Mouse (Mus musculus) hindbrain, embryonic 10.5 days (tissue): ENCODE results near the gene Glt6d1. TPM values are rescaled to one million over a fixed set of nuclear protein-coding genes. Genes with fewer than 3 reads are reported as not detected.

Source experiments
- DNase-seq: peaks from one replicate; pipeline ENCODE4 v3.0.0-alpha.2; 2017; ENCODE audit warnings: low spot score
- H3K27ac ChIP-seq: fragments of 300-500 bp; sonication (generic); 2 replicates; pipeline ENCODE4 v1.5.1; 2016; ENCODE audit warnings: mild to moderate bottlenecking, moderate library complexity
- H3K27me3 ChIP-seq: fragments of 300-500 bp; sonication (generic); 2 replicates; pipeline ENCODE4 v1.6.1; 2016; ENCODE audit warnings: mild to moderate bottlenecking; ENCODE audit not compliant: poor library complexity, insufficient read depth, severe bottlenecking
- H3K36me3 ChIP-seq: fragments of 300-500 bp; sonication (generic); 2 replicates; pipeline ENCODE4 v1.6.1; 2016; ENCODE audit warnings: mild to moderate bottlenecking, moderate library complexity
- H3K4me1 ChIP-seq: fragments of 300-500 bp; sonication (generic); replicated peaks from 2 replicates; pipeline ENCODE4 v1.6.1; 2016; ENCODE audit warnings: mild to moderate bottlenecking
- H3K4me3 ChIP-seq: fragments of 300-500 bp; sonication (generic); 2 replicates; pipeline ENCODE4 v1.5.1; 2016; ENCODE audit warnings: mild to moderate bottlenecking, moderate library complexity
- H3K9me3 ChIP-seq: fragments of 300-500 bp; sonication (generic); 2 replicates; pipeline ENCODE4 v1.6.1; 2016; ENCODE audit warnings: mild to moderate bottlenecking, moderate library complexity
- WGBS: fragments of 180-500 bp; shearing (Covaris S2); methylation state at CpG from one replicate; pipeline ENCODE4 v1.1.7; 2016; 5-methylcytosine and 5-hydroxymethylcytosine counted together
- polyA plus RNA-seq: library from polyadenylated mRNA; unstranded; fragments of >200 nt; fragmentation: Nextera tagmentation; extraction: Ambion mirVana; gene quantifications from 2 replicates; pipeline ENCODE4 v1.2.1, GENCODE M21; 2016

Glt6d1 gene
- polyA plus RNA-seq, 1 experiment from 2014 or later: not detected

GRCm38 (mm10) chr2:25781957-25782356 lies 33.7 kb downstream of the Glt6d1 start, which contains the start of gene Gm13539:
Gene Gm13539, plus strand, starts transcription at chr2:25782257.
- DNase-seq: no peak
- WGBS: 82% methylated on average over 3 of the region's 3 CpGs
- H3K36me3 ChIP-seq: no peaks in the 10 kb centered on the region

GRCm38 (mm10) chr2:25780921-25781320 lies 34.7 kb downstream of the Glt6d1 start:
- H3K27me3 ChIP-seq: no peaks in the 10 kb centered on the region
- H3K27ac ChIP-seq: no peak overlapping the region
- no peaks in the 10 kb centered on the region for H3K9me3 ChIP-seq
- WGBS: 74% methylated on average over 4 of the region's 4 CpGs
- no peaks in the 10 kb centered on the region for H3K36me3 ChIP-seq
- no peak for DNase-seq
- H3K4me1 ChIP-seq: peaks cover 12% of the 10 kb centered on the region
- no peak overlapping the region for H3K4me3 ChIP-seq

More at GRCm38 (mm10) chr2:25781957-25782356, 33.7 kb downstream of the Glt6d1 start, which contains the start of gene Gm13539:
- Histone ChIP-seq H3K4me3 (no peak within 1 kb of the TSS), H3K4me1 (peaks cover 19% of the 10 kb centered on the region), H3K27me3 (no peaks in the 10 kb centered on the region), H3K27ac (no peak within 1 kb of the TSS), H3K9me3 (no peaks in the 10 kb centered on the region)

GRCm38 (mm10) chr2:25779076-25779475 lies 36.6 kb downstream of the Glt6d1 start:
- Histone ChIP-seq H3K36me3 (no peaks in the 10 kb centered on the region), H3K27me3 (no peaks in the 10 kb centered on the region), H3K4me3 (no peak overlapping the region), H3K4me1 (0 out of 2 replicates have a peak, but pooled peaks cover 4% of the 10 kb centered on the region), H3K9me3 (no peaks in the 10 kb centered on the region), H3K27ac (no peak overlapping the region)
- no peak for DNase-seq
- 90% methylated on average over 9 of the region's 9 CpGs for whole genome bisulfite sequencing

GRCm38 (mm10) chr2:25776717-25777116 lies 38.9 kb downstream of the Glt6d1 start, which contains the start of gene Lcn11:
Gene Lcn11, plus strand, starts transcription at chr2:25777017.
- Histone ChIP-seq H3K27me3 (no peaks in the 10 kb centered on the region), H3K9me3 (no peaks in the 10 kb centered on the region)
- 86% methylated on average over 1 of the region's 1 CpGs for WGBS

GRCm38 (mm10) chr2:25775991-25776390 lies 39.7 kb downstream of the Glt6d1 start:
- Histone ChIP-seq H3K9me3 (no peaks in the 10 kb centered on the region), H3K4me1 (0 out of 2 replicates have a peak, but pooled peaks cover 4% of the 10 kb centered on the region), H3K27ac (no peak overlapping the region), H3K4me3 (no peak overlapping the region), H3K27me3 (no peaks in the 10 kb centered on the region), H3K36me3 (no peaks in the 10 kb centered on the region)
- 79% methylated on average over 3 of the region's 3 CpGs for WGBS
- DNase-seq: no peak

More at GRCm38 (mm10) chr2:25776717-25777116, 38.9 kb downstream of the Glt6d1 start, which contains the start of gene Lcn11:
- Histone ChIP-seq H3K27ac (no peak within 1 kb of the TSS), H3K4me1 (0 out of 2 replicates have a peak, but pooled peaks cover 4% of the 10 kb centered on the region), H3K4me3 (no peak within 1 kb of the TSS), H3K36me3 (no peaks in the 10 kb centered on the region)
- DNase-seq: no peak

GRCm38 (mm10) chr2:25774640-25775039 lies 41.0 kb downstream of the Glt6d1 start:
- no peak overlapping the region for H3K27ac ChIP-seq
- H3K4me3 ChIP-seq: no peak overlapping the region
- 0 out of 2 replicates have a peak, but pooled peaks cover 4% of the 10 kb centered on the region for H3K4me1 ChIP-seq
- H3K9me3 ChIP-seq: no peaks in the 10 kb centered on the region
- 81% methylated on average over 2 of the region's 2 CpGs for WGBS
- 0 out of 2 replicates have a peak, but pooled peaks cover 2% of the 10 kb centered on the region for H3K27me3 ChIP-seq
- DNase-seq: no peak
- H3K36me3 ChIP-seq: no peaks in the 10 kb centered on the region

GRCm38 (mm10) chr2:25773507-25773906 lies 42.1 kb downstream of the Glt6d1 start:
- H3K4me1 ChIP-seq: 0 out of 2 replicates have a peak, but pooled peaks cover 4% of the 10 kb centered on the region
- WGBS: 85% methylated on average over 2 of the region's 2 CpGs
- H3K4me3 ChIP-seq: no peak overlapping the region
- no peaks in the 10 kb centered on the region for H3K9me3 ChIP-seq
- H3K36me3 ChIP-seq: no peaks in the 10 kb centered on the region
- no peak overlapping the region for H3K27ac ChIP-seq
- H3K27me3 ChIP-seq: 0 out of 2 replicates have a peak, but pooled peaks cover 4% of the 10 kb centered on the region
- no peak for DNase-seq

GRCm38 (mm10) chr2:25767764-25768163 lies 47.9 kb downstream of the Glt6d1 start:
- Histone ChIP-seq H3K36me3 (no peaks in the 10 kb centered on the region), H3K4me3 (no peak overlapping the region), H3K27ac (no peak overlapping the region), H3K9me3 (no peaks in the 10 kb centered on the region), H3K4me1 (no peaks in the 10 kb centered on the region), H3K27me3 (0 out of 2 replicates have a peak, but pooled peaks cover 4% of the 10 kb centered on the region)
- 76% methylated on average over 4 of the region's 4 CpGs for WGBS
- no peak for DNase-seq

- H3K36me3 ChIP-seq: no peaks in the 10 kb centered on the region
- H3K4me3 ChIP-seq: no peak within 1 kb of the TSS
- DNase-seq: no peak
- H3K27me3 ChIP-seq: 0 out of 2 replicates have a peak, but pooled peaks cover 4% of the 10 kb centered on the region
- H3K4me1 ChIP-seq: no peaks in the 10 kb centered on the region
- 63% methylated on average over 2 of the region's 2 CpGs for WGBS
- no peak within 1 kb of the TSS for H3K27ac ChIP-seq
- H3K9me3 ChIP-seq: no peaks in the 10 kb centered on the region
These were observed 50.4 kb downstream of the Glt6d1 start, which contains the start of gene Lcn3 for GRCm38 (mm10) chr2:25765269-25765668. Gene Lcn3, plus strand, starts transcription at chr2:25765569.

GRCm38 (mm10) chr2:25758064-25758625 lies 57.5 kb downstream of the Glt6d1 start:
- H3K4me1 ChIP-seq: no peaks in the 10 kb centered on the region
- 64% methylated on average over 4 of the region's 4 CpGs for WGBS
- no peaks in the 10 kb centered on the region for H3K36me3 ChIP-seq
- no peaks in the 10 kb centered on the region; the same call in 1 of the 2 replicates for H3K9me3 ChIP-seq
- no peaks in the 10 kb centered on the region for H3K27me3 ChIP-seq
- H3K4me3 ChIP-seq: no peak overlapping the region
- H3K27ac ChIP-seq: no peak overlapping the region
- no peak for DNase-seq

- WGBS: 91% methylated on average over 1 of the region's 1 CpGs
- Histone ChIP-seq H3K27me3 (no peaks in the 10 kb centered on the region), H3K36me3 (no peaks in the 10 kb centered on the region), H3K4me1 (no peaks in the 10 kb centered on the region), H3K27ac (no peak overlapping the region), H3K4me3 (no peak overlapping the region), H3K9me3 (no peaks in the 10 kb centered on the region; the same call in 1 of the 2 replicates)
- no peak for DNase-seq
These were observed 61.4 kb downstream of the Glt6d1 start for GRCm38 (mm10) chr2:25754201-25754600.
